Mouse (Mus musculus) layer of hippocampus, adult 8-10 months (tissue): ENCODE measurements at regions not wholly inside any gene's neighbourhood (a gene's known extent, or its start where the extent isn't known, plus 50 kb on each side); places are given as distances from the start of the nearest gene placed in this dataset.

Experiments
- DNase-seq, 2 experiments: peaks; one replicate each; pipeline ENCODE4 v3.0.0; 2022; ENCODE audit warnings: low spot score in 2 of 2

- DNase-seq: no peak
These were observed 552.9 kb downstream of the Gm16223 start for GRCm38 (mm10) chr5:42620698-42621097.

- no peak for DNase-seq
These were observed 568.5 kb downstream of the Gm16223 start for GRCm38 (mm10) chr5:42636162-42636823.

DNA sequence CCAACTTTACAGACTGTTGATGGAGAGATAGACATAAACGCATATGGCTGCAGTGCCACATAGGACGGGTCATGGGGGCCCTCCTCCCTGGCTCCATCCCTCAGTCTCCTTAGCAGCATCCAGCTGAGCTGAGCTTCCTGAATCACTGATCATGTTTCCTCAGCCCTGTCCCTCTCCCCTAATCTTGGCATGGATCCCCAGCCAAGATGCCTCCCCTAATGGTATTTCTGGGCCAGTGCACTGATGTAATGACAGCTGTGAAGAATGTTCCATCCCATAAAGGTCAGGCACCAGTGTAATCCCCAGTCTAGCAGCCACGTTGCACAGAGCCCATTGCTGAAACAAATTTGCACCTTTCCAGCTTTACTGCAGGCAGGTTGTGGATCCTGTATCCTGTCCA, 576.5 kb upstream of the Cpeb2 start:
- no peak for DNase-seq

DNA sequence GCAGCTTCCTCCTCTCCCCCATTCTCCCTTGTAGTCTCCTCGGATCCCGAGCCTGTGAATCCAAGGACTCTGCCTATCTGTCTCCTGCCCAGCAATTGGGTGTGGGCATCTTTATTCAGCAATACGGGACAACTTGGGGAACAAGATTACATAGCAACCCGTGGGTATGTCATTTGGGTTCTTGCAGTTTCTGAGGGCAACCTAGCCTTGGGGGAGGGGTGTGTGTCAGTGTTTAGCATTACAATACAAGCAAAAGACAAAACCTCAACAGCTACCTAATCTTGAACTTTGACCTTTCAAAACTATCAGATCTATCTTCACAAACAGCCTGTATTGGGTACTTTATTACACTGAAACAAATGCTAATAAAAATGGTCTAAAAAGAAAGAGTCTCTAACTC, 573.0 kb upstream of the Cpeb2 start:
- no peak for DNase-seq

DNA sequence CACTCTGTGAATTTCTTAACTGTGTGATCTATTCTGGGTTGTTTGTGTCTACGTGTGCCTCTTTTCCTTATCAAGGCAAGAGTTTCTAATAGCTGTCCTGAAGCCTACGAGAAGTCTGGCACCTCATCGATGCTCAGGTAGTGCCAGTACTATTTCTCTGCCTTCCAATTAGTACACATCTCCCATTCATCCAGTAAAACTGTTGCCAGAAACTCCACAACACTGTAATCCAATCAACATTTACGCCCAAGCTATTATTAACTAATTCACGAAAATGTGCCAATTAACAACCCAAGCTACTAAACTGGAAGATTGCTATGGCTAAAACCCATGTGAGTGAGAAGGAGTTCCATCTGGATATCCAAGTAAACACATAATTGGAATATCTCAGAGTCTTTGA, 553.4 kb upstream of the Cpeb2 start:
- DNase-seq: no peak

DNA sequence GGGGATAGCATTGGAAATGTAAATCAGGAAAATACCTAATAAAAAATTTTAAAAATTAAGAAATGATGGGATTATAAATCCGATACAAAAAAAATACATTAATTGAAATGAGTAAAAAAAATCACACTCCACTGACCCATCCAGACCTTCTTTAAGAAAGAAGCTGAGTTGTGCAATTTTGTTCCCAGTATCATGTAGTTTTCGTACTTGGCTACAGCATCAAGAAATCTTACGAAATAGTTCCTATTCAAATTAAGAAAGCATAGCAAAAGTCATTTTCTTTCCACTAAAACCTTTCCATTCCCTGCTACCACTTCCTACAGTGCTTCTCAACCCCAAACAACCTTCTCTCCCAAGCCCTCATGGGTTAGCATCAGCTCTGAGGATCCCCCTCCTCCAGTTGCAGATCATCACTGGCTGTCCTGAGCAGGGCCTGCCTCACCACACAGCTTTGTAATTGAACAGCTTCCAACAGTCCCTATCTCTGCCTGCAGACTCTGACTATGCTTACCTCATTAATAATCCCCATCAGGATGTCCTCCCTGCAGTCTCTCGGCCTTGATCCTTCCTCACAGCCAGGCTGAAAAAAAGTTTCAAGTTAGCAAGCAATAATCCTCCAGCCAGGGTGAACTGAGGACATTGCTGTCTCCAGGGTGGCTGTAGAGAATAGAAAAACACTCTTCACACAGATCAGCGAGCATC, 547.5 kb upstream of the Cpeb2 start:
- DNase-seq: peak in 1 of 2 experiments; percentile 3

DNA sequence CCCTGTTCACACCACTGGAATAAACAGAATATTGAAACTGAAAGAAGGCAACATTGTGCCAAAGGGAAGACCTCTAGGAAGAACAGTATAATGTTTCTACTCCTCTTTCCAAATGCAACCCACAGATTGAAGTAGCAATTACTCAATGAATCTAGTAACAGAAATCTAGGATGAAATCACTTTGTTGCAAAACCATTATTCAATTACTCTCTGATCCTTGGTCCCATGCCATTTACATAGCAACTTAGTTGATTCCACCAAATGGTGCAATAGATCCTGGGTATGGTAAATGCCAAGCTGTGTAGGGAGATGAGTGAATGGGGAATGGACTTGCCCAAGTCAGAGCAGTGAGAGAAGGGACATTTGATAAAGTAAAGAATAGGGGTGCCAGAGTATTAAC, 545.8 kb upstream of the Cpeb2 start:
- no peak for DNase-seq
